Mouse (Mus musculus) cerebellum, adult 2 months (tissue): Measurements from ENCODE around the gene Larp1b. TPM values are rescaled to one million over a fixed set of nuclear protein-coding genes. Genes with fewer than 3 reads are reported as not detected.

Source experiments
- DNase-seq, 2 experiments: peaks; one replicate each; pipeline ENCODE4 v3.0.0; 2021
- H3K27ac ChIP-seq: fragments of 200-500 bp; 2 replicates; pipeline ENCODE4 v1.5.1; 2012; ENCODE audit warnings: low read length, control low read depth, inconsistent platforms; ENCODE audit not compliant: insufficient read depth
- H3K27me3 ChIP-seq: fragments of 200-500 bp; 2 replicates; pipeline ENCODE4 v1.6.1; 2012; ENCODE audit warnings: inconsistent platforms, mild to moderate bottlenecking, low read length, moderate library complexity; ENCODE audit not compliant: control insufficient read depth, insufficient read depth
- H3K4me1 ChIP-seq: fragments of 200-500 bp; 2 replicates; pipeline ENCODE4 v1.6.1; 2011; ENCODE audit warnings: low read length; ENCODE audit not compliant: control insufficient read depth, insufficient read depth
- H3K4me3 ChIP-seq: fragments of 200-500 bp; replicated peaks from 2 replicates; pipeline ENCODE3; 2011; ENCODE audit warnings: mild to moderate bottlenecking, low read depth, low read length, control low read depth; ENCODE audit not compliant: insufficient read depth
- CTCF ChIP-seq: fragments of 200-500 bp; IDR thresholded peaks from 2 replicates; pipeline ENCODE4 v1.5.1; 2011; ENCODE audit warnings: low read depth, mild to moderate bottlenecking, control low read depth, low read length, moderate library complexity, borderline replicate concordance; ENCODE audit not compliant: insufficient read depth
- POLR2A ChIP-seq: fragments of 200-500 bp; IDR thresholded peaks from 2 replicates; pipeline ENCODE4 v1.6.1; 2011; ENCODE audit warnings: low read length, control low read depth, borderline replicate concordance; ENCODE audit not compliant: insufficient read depth
- WGBS: fragments of 180-500 bp; shearing (Covaris S2); methylation state at CpG from one replicate; pipeline ENCODE4 v1.1.7; 2018; 5-methylcytosine and 5-hydroxymethylcytosine counted together
- polyA plus RNA-seq: library from polyadenylated mRNA; depleted of rRNA; stranded (reverse); fragments of >200 nt; gene quantifications from 2 replicates; pipeline ENCODE4 v1.2.3, GENCODE M21; 2012

Larp1b gene
- polyA plus RNA-seq, 1 experiment = 20.4 TPM

GRCm38 (mm10) chr3:40951365-40951764 is 1.7 kb downstream of the Larp1b start:
- Histone ChIP-seq H3K4me3 (peak overlapping the region; percentile 58), H3K4me1 (no peaks in the 10 kb centered on the region; the same call in 1 of the 2 replicates), H3K27me3 (no peaks in the 10 kb centered on the region), H3K27ac (no peak overlapping the region)
- WGBS = 6% methylated on average over 7 of the region's 7 CpGs
- no peak for TF ChIP-seq POLR2A
- TF ChIP-seq CTCF = no peak
- no peak for DNase-seq

- DNase-seq = no peak
- no peak for TF ChIP-seq CTCF
- H3K27ac ChIP-seq = no peak overlapping the region
- H3K27me3 ChIP-seq = no peaks in the 10 kb centered on the region
- no peak overlapping the region for H3K4me3 ChIP-seq
- H3K4me1 ChIP-seq = no peaks in the 10 kb centered on the region; the same call in 1 of the 2 replicates
Observed at GRCm38 (mm10) chr3:40952606-40953005, 3.0 kb downstream of the Larp1b start.

GRCm38 (mm10) chr3:40954792-40955191 is 5.2 kb downstream of the Larp1b start:
- Histone ChIP-seq H3K27me3 (no peaks in the 10 kb centered on the region), H3K4me3 (no peak overlapping the region), H3K27ac (no peak overlapping the region), H3K4me1 (no peaks in the 10 kb centered on the region; the same call in 1 of the 2 replicates)
- WGBS = 89% methylated on average over 1 of the region's 1 CpGs
- TF ChIP-seq POLR2A (no peak), CTCF (no peak)
- no peak for DNase-seq

- no peak overlapping the region for H3K27ac ChIP-seq
- no peaks in the 10 kb centered on the region for H3K27me3 ChIP-seq
- no peak for DNase-seq
- H3K4me1 ChIP-seq = no peaks in the 10 kb centered on the region
- TF ChIP-seq POLR2A (no peak), CTCF (no peak)
- H3K4me3 ChIP-seq = no peak overlapping the region
Observed at GRCm38 (mm10) chr3:40958831-40959230, 9.2 kb downstream of the Larp1b start.

- DNase-seq = no peak
Observed at GRCm38 (mm10) chr3:40980758-40981157, 31.1 kb downstream of the Larp1b start.

GRCm38 (mm10) chr3:40987539-40987938 is 37.9 kb downstream of the Larp1b start:
- no peak for DNase-seq
- no peak for TF ChIP-seq POLR2A
- TF ChIP-seq CTCF = no peak
- no peak overlapping the region for H3K4me3 ChIP-seq
- H3K27me3 ChIP-seq = no peaks in the 10 kb centered on the region
- 45% methylated on average over 5 of the region's 5 CpGs for WGBS
- no peak overlapping the region for H3K27ac ChIP-seq
- H3K4me1 ChIP-seq = no peaks in the 10 kb centered on the region

More at GRCm38 (mm10) chr3:40980758-40981157, 31.1 kb downstream of the Larp1b start:
- TF ChIP-seq POLR2A (no peak), CTCF (no peak)
- Histone ChIP-seq H3K4me3 (no peak overlapping the region), H3K4me1 (no peaks in the 10 kb centered on the region), H3K27me3 (no peaks in the 10 kb centered on the region), H3K27ac (no peak overlapping the region)

GRCm38 (mm10) chr3:40988722-40989121 is 39.1 kb downstream of the Larp1b start:
- WGBS = 68% methylated on average over 2 of the region's 2 CpGs
- TF ChIP-seq POLR2A (no peak), CTCF (peak; percentile 50; the same call in 1 of the 2 replicates)
- no peaks in the 10 kb centered on the region for H3K4me1 ChIP-seq
- H3K27me3 ChIP-seq = no peaks in the 10 kb centered on the region
- no peak overlapping the region for H3K27ac ChIP-seq
- no peak overlapping the region for H3K4me3 ChIP-seq
- DNase-seq = peak in 1 of 2 experiments; percentile 8

- Histone ChIP-seq H3K27ac (no peak overlapping the region), H3K4me1 (no peaks in the 10 kb centered on the region), H3K27me3 (no peaks in the 10 kb centered on the region), H3K4me3 (no peak overlapping the region)
- DNase-seq = no peak
- WGBS = 86% methylated on average over 3 of the region's 3 CpGs
- TF ChIP-seq POLR2A (no peak), CTCF (no peak)
Observed at GRCm38 (mm10) chr3:40991541-40991940, 41.9 kb downstream of the Larp1b start.

GRCm38 (mm10) chr3:40995161-40995560 is 45.5 kb downstream of the Larp1b start:
- Histone ChIP-seq H3K27me3 (no peaks in the 10 kb centered on the region), H3K4me3 (no peak overlapping the region), H3K27ac (no peak overlapping the region), H3K4me1 (no peaks in the 10 kb centered on the region)
- TF ChIP-seq POLR2A = no peak
- TF ChIP-seq CTCF = no peak
- no peak for DNase-seq
- WGBS = 93% methylated on average over 1 of the region's 1 CpGs
